Mouse (Mus musculus) embryonic facial prominence, embryonic 13.5 days (tissue): ENCODE measurements at regions not wholly inside any gene's neighbourhood (a gene's known extent, or its start where the extent isn't known, plus 50 kb on each side); places are given as distances from the start of the nearest gene placed in this dataset.

ENCODE experiments used
- ATAC-seq: fragments of 200-750 bp; cut with Nextera tagmentation; 2 replicates; pipeline ENCODE4 v1.8.0; 2017; ENCODE audit warnings: low read depth; ENCODE audit not compliant: insufficient number of reproducible peaks, insufficient read depth, low FRiP score, low TSS enrichment
- H3K27ac ChIP-seq: fragments of 300-500 bp; sonication (generic); 2 replicates; pipeline ENCODE4 v1.5.1; 2015; ENCODE audit warnings: moderate library complexity, mild to moderate bottlenecking, inconsistent platforms
- H3K27me3 ChIP-seq: fragments of 300-500 bp; sonication (generic); 2 replicates; pipeline ENCODE4 v1.6.1; 2015; ENCODE audit warnings: mild to moderate bottlenecking, inconsistent platforms
- H3K36me3 ChIP-seq: fragments of 300-500 bp; sonication (generic); 2 replicates; pipeline ENCODE4 v1.6.1; 2015; ENCODE audit warnings: mild to moderate bottlenecking, inconsistent platforms
- H3K4me1 ChIP-seq: fragments of 300-500 bp; sonication (generic); 2 replicates; pipeline ENCODE4 v1.6.1; 2015; ENCODE audit warnings: inconsistent platforms
- H3K4me2 ChIP-seq: fragments of 300-500 bp; sonication (generic); 2 replicates; pipeline ENCODE4 v1.6.1; 2015; ENCODE audit warnings: moderate library complexity, mild to moderate bottlenecking, inconsistent platforms
- H3K4me3 ChIP-seq: fragments of 300-500 bp; sonication (generic); 2 replicates; pipeline ENCODE4 v1.5.1; 2015; ENCODE audit warnings: mild to moderate bottlenecking, inconsistent platforms
- H3K9ac ChIP-seq: fragments of 300-500 bp; sonication (generic); 2 replicates; pipeline ENCODE4 v1.6.1; 2015; ENCODE audit warnings: mild to moderate bottlenecking, inconsistent platforms
- H3K9me3 ChIP-seq: fragments of 300-500 bp; sonication (generic); 2 replicates; pipeline ENCODE4 v1.6.1; 2016; ENCODE audit warnings: inconsistent platforms
- WGBS: fragments of 180-500 bp; shearing (Covaris S2); methylation state at CpG from one replicate; pipeline ENCODE4 v1.1.7; 2015; ENCODE audit warnings: mixed read lengths; 5-methylcytosine and 5-hydroxymethylcytosine counted together

- Histone ChIP-seq H3K4me3 (no peak overlapping the region), H3K4me2 (no peak overlapping the region), H3K4me1 (no peaks in the 10 kb centered on the region), H3K36me3 (no peaks in the 10 kb centered on the region), H3K9ac (no peak overlapping the region), H3K27ac (no peak overlapping the region), H3K27me3 (no peaks in the 10 kb centered on the region), H3K9me3 (no peaks in the 10 kb centered on the region)
- 91% methylated on average over 3 of the region's 3 CpGs for WGBS
- no peak for ATAC-seq
Observed at GRCm38 (mm10) chr11:7434591-7434990, 220.9 kb upstream of the Igfbp3 start.

DNA sequence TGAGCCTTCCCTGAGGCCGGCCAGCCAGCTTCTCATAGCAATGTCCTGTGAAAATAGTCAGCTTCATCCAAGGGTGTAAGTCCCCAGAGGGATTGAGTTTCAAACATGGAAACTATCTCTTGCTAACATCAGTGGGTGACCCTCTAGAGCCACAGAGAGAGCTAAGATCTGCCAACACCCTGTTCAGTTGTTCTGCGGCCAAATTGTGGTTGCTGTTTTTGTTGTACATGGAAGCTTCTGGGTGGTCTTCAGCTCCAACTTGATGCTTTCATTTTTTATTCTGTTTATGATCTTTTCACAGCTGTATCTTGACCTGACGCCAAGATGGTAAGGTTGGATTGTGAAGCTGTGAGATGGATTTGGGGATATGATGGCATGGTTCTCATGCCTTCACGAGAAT is 214.0 kb upstream of the Igfbp3 start:
- Histone ChIP-seq H3K9me3 (no peaks in the 10 kb centered on the region), H3K4me2 (no peak overlapping the region), H3K27ac (no peak overlapping the region), H3K27me3 (no peaks in the 10 kb centered on the region), H3K4me3 (no peak overlapping the region), H3K36me3 (no peaks in the 10 kb centered on the region), H3K9ac (no peak overlapping the region), H3K4me1 (peaks cover 11% of the 10 kb centered on the region; the same call in 1 of the 2 replicates)
- WGBS, result 83% methylated on average over 4 of the region's 4 CpGs
- ATAC-seq, result no peak

DNA sequence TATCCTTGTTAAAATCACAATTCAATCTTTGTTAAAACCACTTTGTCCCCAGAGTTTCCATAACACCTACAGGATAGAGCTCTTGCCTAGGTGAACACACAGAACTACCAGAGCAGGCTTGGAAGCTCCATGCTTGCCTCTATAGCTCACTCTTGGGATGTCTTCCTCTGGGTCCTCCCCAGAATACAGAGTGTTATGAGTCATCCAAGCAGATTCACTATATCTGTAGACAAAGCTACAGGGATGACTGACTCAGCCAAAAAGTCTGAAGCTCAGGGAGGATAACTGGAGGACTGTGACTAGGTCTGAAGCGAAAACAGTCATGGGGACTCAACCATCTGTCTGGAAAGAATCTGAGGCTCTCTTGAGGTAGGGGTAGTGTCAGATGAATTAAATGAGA is 211.5 kb upstream of the Igfbp3 start:
- no peak overlapping the region for H3K27ac ChIP-seq
- no peaks in the 10 kb centered on the region for H3K9me3 ChIP-seq
- H3K27me3 ChIP-seq, result no peaks in the 10 kb centered on the region
- H3K4me3 ChIP-seq, result no peak overlapping the region
- WGBS, result 91% methylated on average over 1 of the region's 1 CpGs
- no peak overlapping the region for H3K9ac ChIP-seq
- no peak overlapping the region for H3K4me2 ChIP-seq
- H3K36me3 ChIP-seq, result no peaks in the 10 kb centered on the region
- peaks cover 11% of the 10 kb centered on the region; the same call in 1 of the 2 replicates for H3K4me1 ChIP-seq
- ATAC-seq, result no peak

DNA sequence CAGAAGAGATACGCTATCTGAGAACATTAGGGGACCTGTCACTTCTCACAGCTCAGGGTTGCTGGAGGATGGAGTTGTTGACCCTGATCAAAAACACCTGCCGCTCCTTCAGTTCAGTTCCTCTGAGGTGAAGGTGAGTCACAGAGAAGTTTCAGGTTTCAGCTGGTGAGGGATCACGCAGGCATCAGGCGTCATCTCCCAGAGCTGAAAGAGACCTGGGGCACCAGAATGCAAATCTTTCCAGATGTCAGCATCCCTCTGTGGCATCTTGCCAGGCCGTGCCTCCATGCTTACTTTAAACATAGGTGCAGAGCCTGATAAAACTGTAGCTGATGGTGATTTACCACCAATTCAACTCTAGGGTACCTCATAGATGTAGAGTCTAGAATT is 210.4 kb upstream of the Igfbp3 start:
- WGBS, result 33% methylated on average over 5 of the region's 5 CpGs
- Histone ChIP-seq H3K36me3 (no peaks in the 10 kb centered on the region), H3K27me3 (no peaks in the 10 kb centered on the region), H3K4me1 (peaks cover 11% of the 10 kb centered on the region; the same call in 1 of the 2 replicates), H3K9ac (no peak overlapping the region), H3K4me3 (no peak overlapping the region), H3K9me3 (no peaks in the 10 kb centered on the region), H3K4me2 (no peak overlapping the region), H3K27ac (no peak overlapping the region)
- 0 out of 2 replicates have a peak, but pooled peaks have one; percentile 52 for ATAC-seq

- H3K27me3 ChIP-seq, result no peaks in the 10 kb centered on the region
- H3K4me2 ChIP-seq, result peak overlapping the region; percentile 14; the same call in 1 of the 2 replicates
- H3K27ac ChIP-seq, result no peak overlapping the region
- H3K4me3 ChIP-seq, result no peak overlapping the region
- 0 out of 2 replicates have a peak overlapping the region, but pooled peaks have one; percentile 21 for H3K9ac ChIP-seq
- H3K9me3 ChIP-seq, result no peaks in the 10 kb centered on the region
- no peaks in the 10 kb centered on the region for H3K36me3 ChIP-seq
- 13% methylated on average over 13 of the region's 13 CpGs for WGBS
- peaks cover 11% of the 10 kb centered on the region; the same call in 1 of the 2 replicates for H3K4me1 ChIP-seq
- ATAC-seq, result no peak
Observed at GRCm38 (mm10) chr11:7423276-7424081, 209.8 kb upstream of the Igfbp3 start.

- Histone ChIP-seq H3K4me3 (no peak overlapping the region), H3K4me2 (no peak overlapping the region), H3K36me3 (no peaks in the 10 kb centered on the region), H3K9ac (no peak overlapping the region), H3K27me3 (no peaks in the 10 kb centered on the region), H3K27ac (no peak overlapping the region), H3K4me1 (no peaks in the 10 kb centered on the region), H3K9me3 (no peaks in the 10 kb centered on the region)
- ATAC-seq, result no peak
- WGBS, result 73% methylated on average over 3 of the region's 3 CpGs
Observed at GRCm38 (mm10) chr11:7412631-7413030, 198.9 kb upstream of the Igfbp3 start.

GRCm38 (mm10) chr11:7408992-7409391 is 195.3 kb upstream of the Igfbp3 start:
- H3K9ac ChIP-seq, result no peak overlapping the region
- no peak overlapping the region for H3K4me2 ChIP-seq
- no peaks in the 10 kb centered on the region for H3K4me1 ChIP-seq
- no peak overlapping the region for H3K27ac ChIP-seq
- no peaks in the 10 kb centered on the region for H3K27me3 ChIP-seq
- no peak overlapping the region for H3K4me3 ChIP-seq
- H3K9me3 ChIP-seq, result no peaks in the 10 kb centered on the region
- no peak for ATAC-seq
- no peaks in the 10 kb centered on the region for H3K36me3 ChIP-seq

- H3K27me3 ChIP-seq, result no peaks in the 10 kb centered on the region
- H3K4me1 ChIP-seq, result no peaks in the 10 kb centered on the region
- no peak overlapping the region for H3K4me2 ChIP-seq
- H3K9me3 ChIP-seq, result no peaks in the 10 kb centered on the region
- H3K4me3 ChIP-seq, result no peak overlapping the region
- H3K36me3 ChIP-seq, result no peaks in the 10 kb centered on the region
- no peak overlapping the region for H3K27ac ChIP-seq
- H3K9ac ChIP-seq, result no peak overlapping the region
- WGBS, result 64% methylated on average over 4 of the region's 4 CpGs
- ATAC-seq, result no peak
Observed at GRCm38 (mm10) chr11:7404666-7405065, 190.9 kb upstream of the Igfbp3 start.

GRCm38 (mm10) chr11:7371835-7372234 is 158.1 kb upstream of the Igfbp3 start:
- no peak overlapping the region for H3K4me3 ChIP-seq
- no peak overlapping the region for H3K4me2 ChIP-seq
- no peak overlapping the region for H3K27ac ChIP-seq
- no peak for ATAC-seq
- H3K27me3 ChIP-seq, result no peaks in the 10 kb centered on the region
- H3K9ac ChIP-seq, result no peak overlapping the region
- no peaks in the 10 kb centered on the region for H3K36me3 ChIP-seq
- no peaks in the 10 kb centered on the region for H3K9me3 ChIP-seq
- WGBS, result 71% methylated on average over 1 of the region's 1 CpGs
- H3K4me1 ChIP-seq, result no peaks in the 10 kb centered on the region

GRCm38 (mm10) chr11:7361388-7361787 is 147.7 kb upstream of the Igfbp3 start:
- WGBS, result 95% methylated on average over 3 of the region's 3 CpGs
- Histone ChIP-seq H3K9me3 (no peaks in the 10 kb centered on the region), H3K9ac (no peak overlapping the region), H3K27me3 (no peaks in the 10 kb centered on the region), H3K4me3 (no peak overlapping the region), H3K4me1 (peaks cover 2% of the 10 kb centered on the region; the same call in 1 of the 2 replicates), H3K27ac (no peak overlapping the region), H3K4me2 (no peak overlapping the region), H3K36me3 (no peaks in the 10 kb centered on the region)
- no peak for ATAC-seq

DNA sequence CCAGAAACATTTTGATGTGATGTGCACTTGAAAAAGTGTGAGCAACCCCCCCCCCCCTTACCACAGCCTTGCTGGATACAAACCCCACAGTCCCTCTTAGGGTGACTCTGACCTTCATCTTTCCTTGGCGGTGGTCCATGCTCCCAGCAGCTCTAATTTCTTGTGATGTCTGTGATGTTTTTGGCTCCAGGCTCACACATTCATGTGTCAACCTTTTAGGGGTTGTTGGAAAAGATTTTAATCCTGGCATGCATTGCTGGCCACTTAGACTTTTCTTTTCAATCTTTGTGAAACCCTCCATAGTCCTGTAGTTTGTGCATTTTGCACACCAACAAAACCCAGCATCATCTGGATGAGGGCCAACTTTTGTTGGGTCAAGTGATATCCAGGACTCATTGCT is 134.9 kb upstream of the Igfbp3 start:
- no peak overlapping the region for H3K4me2 ChIP-seq
- ATAC-seq, result no peak
- no peaks in the 10 kb centered on the region for H3K9me3 ChIP-seq

GRCm38 (mm10) chr11:7337826-7338225 is 124.1 kb upstream of the Igfbp3 start:
- Histone ChIP-seq H3K4me2 (no peak overlapping the region), H3K27me3 (no peaks in the 10 kb centered on the region), H3K4me1 (no peaks in the 10 kb centered on the region), H3K36me3 (0 out of 2 replicates have a peak, but pooled peaks cover 4% of the 10 kb centered on the region), H3K9ac (no peak overlapping the region), H3K4me3 (no peak overlapping the region), H3K27ac (no peak overlapping the region), H3K9me3 (peaks cover 12% of the 10 kb centered on the region)
- ATAC-seq, result no peak

More for the DNA sequence above, 134.9 kb upstream of the Igfbp3 start:
- Histone ChIP-seq H3K27ac (no peak overlapping the region), H3K4me3 (no peak overlapping the region), H3K4me1 (0 out of 2 replicates have a peak, but pooled peaks cover 3% of the 10 kb centered on the region), H3K9ac (no peak overlapping the region), H3K36me3 (no peaks in the 10 kb centered on the region), H3K27me3 (no peaks in the 10 kb centered on the region)
- WGBS, result 45% methylated on average over 1 of the region's 1 CpGs
